Mouse (Mus musculus) lung, postnatal 0 days (tissue): Measurements from ENCODE around the gene Plxnb3.

Source experiments
- CTCF ChIP-seq: IDR thresholded peaks from 2 replicates; pipeline ENCODE4 v1.5.1; 2016; ENCODE audit warnings: antibody characterized with exemption, mild to moderate bottlenecking
- EP300 ChIP-seq: IDR thresholded peaks from 2 replicates; pipeline ENCODE4 v1.6.1; 2016; ENCODE audit warnings: antibody characterized with exemption, mild to moderate bottlenecking, control low read depth

DNA sequence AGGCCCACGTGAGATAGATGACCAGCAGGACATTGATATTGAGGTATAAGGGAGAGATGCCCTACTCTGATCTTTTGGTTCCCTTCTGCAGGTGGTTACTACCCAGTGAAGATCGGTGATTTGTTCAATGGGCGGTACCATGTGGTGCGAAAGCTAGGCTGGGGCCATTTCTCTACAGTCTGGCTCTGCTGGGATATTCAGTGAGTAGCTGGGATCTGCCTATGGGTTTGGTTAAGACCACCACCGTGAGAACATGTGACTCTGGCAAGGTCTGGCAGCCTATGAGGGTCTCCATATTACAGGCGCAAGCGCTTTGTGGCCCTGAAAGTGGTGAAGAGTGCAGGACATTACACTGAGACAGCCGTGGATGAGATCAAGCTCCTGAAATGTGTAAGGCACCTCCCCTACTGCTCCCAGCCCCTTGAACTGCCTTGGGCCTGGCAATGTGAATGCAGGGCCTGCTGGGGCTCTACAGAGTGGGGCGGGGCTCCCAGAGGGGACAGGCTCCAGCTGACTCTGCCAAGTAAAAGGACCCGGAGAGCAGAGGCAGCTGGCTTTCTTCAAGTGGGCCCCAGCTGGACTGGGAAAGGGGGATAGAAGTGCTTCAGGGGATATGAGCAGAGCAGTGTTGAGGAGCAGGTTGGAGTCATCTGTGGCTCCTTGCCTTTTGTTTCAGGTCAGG lies 18.1 kb downstream of the Plxnb3 start:
- TF ChIP-seq EP300: no peak
- TF ChIP-seq CTCF: no peak
